Mouse (Mus musculus): ENCODE measurements around the gene Sorcs3. TPM values are rescaled to one million over a fixed set of nuclear protein-coding genes. Genes with fewer than 3 reads are reported as not detected.

Gene Sorcs3
- polyA plus RNA-seq, 1 experiment = not detected

GRCm38 (mm10) chr19:48408221-48408620 is 202.4 kb downstream of the Sorcs3 start:
- Histone ChIP-seq H3ac (ENCODE audit: control insufficient read depth, insufficient read length) (no peak overlapping the region), H3K36me3 (ENCODE audit: control insufficient read depth, insufficient read depth) (no peaks in the 10 kb centered on the region), H3K4me3 (no peak overlapping the region), H3K4me2 (ENCODE audit: low read depth) (no peak overlapping the region), H3K27me3 (ENCODE audit: control insufficient read depth, insufficient read depth, insufficient read length) (no peaks in the 10 kb centered on the region), H3K79me2 (ENCODE audit: control insufficient read depth, insufficient read depth) (no peaks in the 10 kb centered on the region)
- TF ChIP-seq E2F4 (IDR thresholded peaks at IDR 0.05; ENCODE audit: insufficient read depth) = no peak
- no peak for TF ChIP-seq POLR2A (IDR thresholded peaks at IDR 0.05; ENCODE audit: insufficient read length, low read depth)
- no peak for TF ChIP-seq CEBPB (IDR thresholded peaks at IDR 0.05; ENCODE audit: insufficient read depth, poor library complexity, severe bottlenecking)
- no peak for TF ChIP-seq MYOG (IDR thresholded peaks at IDR 0.05; ENCODE audit: control insufficient read depth in 1 of 3, insufficient read depth in 1 of 3, insufficient read length in 2 of 3, low read depth in 2 of 3)
- TF ChIP-seq TCF12 (IDR thresholded peaks at IDR 0.05; ENCODE audit: insufficient read depth, poor library complexity, severe bottlenecking) = no peak
- TF ChIP-seq POLR2AphosphoS2 (IDR thresholded peaks at IDR 0.05; ENCODE audit: insufficient read length, low read depth) = no peak

GRCm38 (mm10) chr19:48411332-48411731 is 205.5 kb downstream of the Sorcs3 start:
- H3K4me3 ChIP-seq = no peak overlapping the region
- H3K36me3 ChIP-seq (ENCODE audit: control insufficient read depth, insufficient read depth) = no peaks in the 10 kb centered on the region
- H3K27me3 ChIP-seq (ENCODE audit: control insufficient read depth, insufficient read depth, insufficient read length) = no peaks in the 10 kb centered on the region
- TF ChIP-seq USF1 (IDR thresholded peaks at IDR 0.05; ENCODE audit: low read depth) (no peak), CEBPB (IDR thresholded peaks at IDR 0.05; ENCODE audit: insufficient read depth, poor library complexity, severe bottlenecking) (no peak), MYOD1 (IDR thresholded peaks at IDR 0.05; ENCODE audit: control insufficient read depth in 1 of 3, insufficient read length in 2 of 3, low read depth in 2 of 3) (no peak), TCF12 (IDR thresholded peaks at IDR 0.05; ENCODE audit: insufficient read depth, poor library complexity, severe bottlenecking) (no peak), MYOG (IDR thresholded peaks at IDR 0.05; ENCODE audit: control insufficient read depth in 1 of 3, insufficient read depth in 1 of 3, insufficient read length in 2 of 3, low read depth in 2 of 3) (no peak), SRF (IDR thresholded peaks at IDR 0.05; ENCODE audit: control insufficient read depth, insufficient read length, low read depth) (no peak), E2F4 (IDR thresholded peaks at IDR 0.05; ENCODE audit: insufficient read depth) (no peak), POLR2A (IDR thresholded peaks at IDR 0.05; ENCODE audit: insufficient read length, low read depth) (no peak), MAX (IDR thresholded peaks at IDR 0.05; ENCODE audit: low read depth) (no peak), REST (IDR thresholded peaks at IDR 0.05; ENCODE audit: insufficient read depth, insufficient read length) (no peak), TCF3 (IDR thresholded peaks at IDR 0.05; ENCODE audit: insufficient read length, low read depth) (no peak), POLR2AphosphoS2 (IDR thresholded peaks at IDR 0.05; ENCODE audit: insufficient read length, low read depth) (no peak)
- no peak overlapping the region for H3K4me2 ChIP-seq (ENCODE audit: low read depth)
- H3K79me2 ChIP-seq (ENCODE audit: control insufficient read depth, insufficient read depth) = no peaks in the 10 kb centered on the region
- H3ac ChIP-seq (ENCODE audit: control insufficient read depth, insufficient read length) = no peak overlapping the region

GRCm38 (mm10) chr19:48413836-48414235 is 208.0 kb downstream of the Sorcs3 start:
- Histone ChIP-seq H3K36me3 (ENCODE audit: control insufficient read depth, insufficient read depth) (no peaks in the 10 kb centered on the region), H3K4me3 (no peak overlapping the region), H3ac (ENCODE audit: control insufficient read depth, insufficient read length) (no peak overlapping the region), H3K4me2 (ENCODE audit: low read depth) (no peak overlapping the region), H3K27me3 (ENCODE audit: control insufficient read depth, insufficient read depth, insufficient read length) (no peaks in the 10 kb centered on the region), H3K79me2 (ENCODE audit: control insufficient read depth, insufficient read depth) (no peaks in the 10 kb centered on the region)
- no peak for TF ChIP-seq CEBPB (IDR thresholded peaks at IDR 0.05; ENCODE audit: insufficient read depth, poor library complexity, severe bottlenecking)
- no peak for TF ChIP-seq MYOG (IDR thresholded peaks at IDR 0.05; ENCODE audit: control insufficient read depth in 1 of 3, insufficient read depth in 1 of 3, insufficient read length in 2 of 3, low read depth in 2 of 3)

- H3K4me2 ChIP-seq (ENCODE audit: low read depth) = no peak overlapping the region
- no peak overlapping the region for H3K4me3 ChIP-seq
- no peaks in the 10 kb centered on the region for H3K27me3 ChIP-seq (ENCODE audit: control insufficient read depth, insufficient read depth, insufficient read length)
- no peaks in the 10 kb centered on the region for H3K36me3 ChIP-seq (ENCODE audit: control insufficient read depth, insufficient read depth)
- no peaks in the 10 kb centered on the region for H3K79me2 ChIP-seq (ENCODE audit: control insufficient read depth, insufficient read depth)
- no peak overlapping the region for H3ac ChIP-seq (ENCODE audit: control insufficient read depth, insufficient read length)
- TF ChIP-seq USF1 (IDR thresholded peaks at IDR 0.05; ENCODE audit: low read depth) = no peak
- TF ChIP-seq MAX (IDR thresholded peaks at IDR 0.05; ENCODE audit: low read depth) = no peak
- no peak for TF ChIP-seq POLR2AphosphoS2 (IDR thresholded peaks at IDR 0.05; ENCODE audit: insufficient read length, low read depth)
- no peak for TF ChIP-seq CEBPB (IDR thresholded peaks at IDR 0.05; ENCODE audit: insufficient read depth, poor library complexity, severe bottlenecking)
Observed at GRCm38 (mm10) chr19:48418356-48418755, 212.5 kb downstream of the Sorcs3 start.

GRCm38 (mm10) chr19:48429263-48429662 is 223.4 kb downstream of the Sorcs3 start:
- Histone ChIP-seq H3K36me3 (ENCODE audit: control insufficient read depth, insufficient read depth) (no peaks in the 10 kb centered on the region), H3K79me2 (ENCODE audit: control insufficient read depth, insufficient read depth) (no peaks in the 10 kb centered on the region), H3ac (ENCODE audit: control insufficient read depth, insufficient read length) (no peak overlapping the region), H3K4me2 (ENCODE audit: low read depth) (no peak overlapping the region), H3K27me3 (ENCODE audit: control insufficient read depth, insufficient read depth, insufficient read length) (no peaks in the 10 kb centered on the region), H3K4me3 (no peak overlapping the region)
- no peak for TF ChIP-seq SRF (IDR thresholded peaks at IDR 0.05; ENCODE audit: control insufficient read depth, insufficient read length, low read depth)
- TF ChIP-seq CEBPB (IDR thresholded peaks at IDR 0.05; ENCODE audit: insufficient read depth, poor library complexity, severe bottlenecking) = no peak
- TF ChIP-seq MYOG (IDR thresholded peaks at IDR 0.05; ENCODE audit: control insufficient read depth in 1 of 3, insufficient read depth in 1 of 3, insufficient read length in 2 of 3, low read depth in 2 of 3) = no peak
- no peak for TF ChIP-seq E2F4 (IDR thresholded peaks at IDR 0.05; ENCODE audit: insufficient read depth)
- TF ChIP-seq POLR2AphosphoS2 (IDR thresholded peaks at IDR 0.05; ENCODE audit: insufficient read length, low read depth) = no peak
- TF ChIP-seq REST (IDR thresholded peaks at IDR 0.05; ENCODE audit: insufficient read depth, insufficient read length) = no peak
- TF ChIP-seq TCF12 (IDR thresholded peaks at IDR 0.05; ENCODE audit: insufficient read depth, poor library complexity, severe bottlenecking) = no peak
- no peak for TF ChIP-seq MYOD1 (IDR thresholded peaks at IDR 0.05; ENCODE audit: control insufficient read depth in 1 of 3, insufficient read length in 2 of 3, low read depth in 2 of 3)
- no peak for TF ChIP-seq TCF3 (IDR thresholded peaks at IDR 0.05; ENCODE audit: insufficient read length, low read depth)
